Mouse (Mus musculus): ENCODE data around the gene Rab5b. TPM values are rescaled to one million over a fixed set of nuclear protein-coding genes. Genes with fewer than 3 reads are reported as not detected.
"Not testable (repeated sequence)": the region's sequence is repeated elsewhere in the genome, so short reads cannot be mapped to it uniquely, and the experiment has no call there.

Rab5b gene
- polyA plus RNA-seq, 1 experiment from 2014 or later = 71.8 TPM

- Histone ChIP-seq H3K36me3 (ENCODE audit: insufficient read depth, low read length) (no peaks in the 10 kb centered on the region), H3K27ac (ENCODE audit: low read length) (no peak overlapping the region), H3K9ac (replicated peaks; ENCODE audit: low read depth) (no peak overlapping the region), H3K4me1 (ENCODE audit: insufficient read depth, low read depth, low read length) (no peaks in the 10 kb centered on the region), H3K27me3 (replicated peaks; ENCODE audit: insufficient read depth, low read length) (0 out of 2 replicates have a peak, but pooled peaks cover 3% of the 10 kb centered on the region), H3K4me3 (ENCODE audit: low read depth, low read length) (no peak overlapping the region), H3K4me2 (replicated peaks; ENCODE audit: low read depth, low read length) (no peak overlapping the region), H3K9me3 (ENCODE audit: low read length) (no peaks in the 10 kb centered on the region)
- DNase-seq (ENCODE audit: low spot score) = peak; percentile 57
- ATAC-seq = peak; percentile 40
- TF ChIP-seq EP300 (IDR thresholded peaks at IDR 0.05) (peak; percentile 51; the same call in 1 of the 2 replicates), CTCF (IDR thresholded peaks at IDR 0.05) (no peak)
- WGBS = 52% methylated on average over 7 of the region's 7 CpGs
Observed at GRCm38 (mm10) chr10:128641871-128642270, 54.2 kb downstream of the Rab5b start.

GRCm38 (mm10) chr10:128640891-128641290 is 55.2 kb downstream of the Rab5b start:
- no peak for ATAC-seq
- WGBS = 93% methylated on average over 15 of the region's 15 CpGs
- no peak overlapping the region for H3K9ac ChIP-seq (replicated peaks; ENCODE audit: low read depth)
- no peak for TF ChIP-seq CTCF (IDR thresholded peaks at IDR 0.05)
- TF ChIP-seq EP300 (IDR thresholded peaks at IDR 0.05) = no peak
- H3K4me2 ChIP-seq (replicated peaks; ENCODE audit: low read depth, low read length) = no peak overlapping the region
- 0 out of 2 replicates have a peak, but pooled peaks cover 3% of the 10 kb centered on the region for H3K27me3 ChIP-seq (replicated peaks; ENCODE audit: insufficient read depth, low read length)
- H3K4me1 ChIP-seq (ENCODE audit: insufficient read depth, low read depth, low read length) = no peaks in the 10 kb centered on the region
- H3K27ac ChIP-seq (ENCODE audit: low read length) = no peak overlapping the region
- no peak overlapping the region for H3K4me3 ChIP-seq (ENCODE audit: low read depth, low read length)
- no peak for DNase-seq (ENCODE audit: low spot score)
- no peaks in the 10 kb centered on the region for H3K36me3 ChIP-seq (ENCODE audit: insufficient read depth, low read length)
- H3K9me3 ChIP-seq (ENCODE audit: low read length) = no peaks in the 10 kb centered on the region

GRCm38 (mm10) chr10:128639999-128640398 is 56.1 kb downstream of the Rab5b start:
- Histone ChIP-seq H3K4me3 (ENCODE audit: low read depth, low read length) (no peak overlapping the region), H3K36me3 (ENCODE audit: insufficient read depth, low read length) (no peaks in the 10 kb centered on the region), H3K9me3 (ENCODE audit: low read length) (no peaks in the 10 kb centered on the region), H3K4me1 (ENCODE audit: insufficient read depth, low read depth, low read length) (no peaks in the 10 kb centered on the region), H3K27ac (ENCODE audit: low read length) (no peak overlapping the region), H3K9ac (replicated peaks; ENCODE audit: low read depth) (no peak overlapping the region), H3K27me3 (replicated peaks; ENCODE audit: insufficient read depth, low read length) (0 out of 2 replicates have a peak, but pooled peaks cover 3% of the 10 kb centered on the region), H3K4me2 (replicated peaks; ENCODE audit: low read depth, low read length) (no peak overlapping the region)
- peak; percentile 36 for DNase-seq (ENCODE audit: low spot score)
- TF ChIP-seq CTCF (IDR thresholded peaks at IDR 0.05) (no peak), EP300 (IDR thresholded peaks at IDR 0.05) (no peak)
- 72% methylated on average over 14 of the region's 14 CpGs for WGBS
- ATAC-seq = peak; percentile 80

- no peaks in the 10 kb centered on the region for H3K27me3 ChIP-seq (replicated peaks; ENCODE audit: insufficient read depth, low read length)
- TF ChIP-seq EP300 (IDR thresholded peaks at IDR 0.05) = no peak
- no peak for TF ChIP-seq CTCF (IDR thresholded peaks at IDR 0.05)
- no peak overlapping the region for H3K27ac ChIP-seq (ENCODE audit: low read length)
- no peak overlapping the region for H3K4me2 ChIP-seq (replicated peaks; ENCODE audit: low read depth, low read length)
- ATAC-seq (no peak), DNase-seq (ENCODE audit: low spot score) (no peak)
- H3K9me3 ChIP-seq (ENCODE audit: low read length) = no peaks in the 10 kb centered on the region
- no peaks in the 10 kb centered on the region for H3K36me3 ChIP-seq (ENCODE audit: insufficient read depth, low read length)
- no peaks in the 10 kb centered on the region for H3K4me1 ChIP-seq (ENCODE audit: insufficient read depth, low read depth, low read length)
- H3K9ac ChIP-seq (replicated peaks; ENCODE audit: low read depth) = no peak overlapping the region
- H3K4me3 ChIP-seq (ENCODE audit: low read depth, low read length) = no peak overlapping the region
- 29% methylated on average over 11 of the region's 11 CpGs for WGBS
Observed at GRCm38 (mm10) chr10:128637011-128637410, 59.1 kb downstream of the Rab5b start.

- WGBS = 58% methylated on average over 6 of the region's 6 CpGs
- H3K4me2 ChIP-seq (replicated peaks; ENCODE audit: low read depth, low read length) = no peak overlapping the region
Observed at GRCm38 (mm10) chr10:128636561-128636960, 59.5 kb downstream of the Rab5b start.

GRCm38 (mm10) chr10:128635697-128636096 is 60.4 kb downstream of the Rab5b start:
- no peak for ATAC-seq
- WGBS = 87% methylated on average over 13 of the region's 13 CpGs
- H3K4me1 ChIP-seq (ENCODE audit: insufficient read depth, low read depth, low read length) = no peaks in the 10 kb centered on the region

More at GRCm38 (mm10) chr10:128636561-128636960, 59.5 kb downstream of the Rab5b start:
- Histone ChIP-seq H3K36me3 (ENCODE audit: insufficient read depth, low read length) (no peaks in the 10 kb centered on the region), H3K9ac (replicated peaks; ENCODE audit: low read depth) (no peak overlapping the region), H3K4me1 (ENCODE audit: insufficient read depth, low read depth, low read length) (no peaks in the 10 kb centered on the region), H3K9me3 (ENCODE audit: low read length) (no peaks in the 10 kb centered on the region), H3K27me3 (replicated peaks; ENCODE audit: insufficient read depth, low read length) (no peaks in the 10 kb centered on the region), H3K27ac (ENCODE audit: low read length) (no peak overlapping the region), H3K4me3 (ENCODE audit: low read depth, low read length) (no peak overlapping the region)
- TF ChIP-seq CTCF (IDR thresholded peaks at IDR 0.05) (no peak), EP300 (IDR thresholded peaks at IDR 0.05) (no peak)
- ATAC-seq (no peak), DNase-seq (ENCODE audit: low spot score) (no peak)

GRCm38 (mm10) chr10:128631571-128631970 is 64.5 kb downstream of the Rab5b start:
- Histone ChIP-seq H3K27me3 (replicated peaks; ENCODE audit: insufficient read depth, low read length) (no peaks in the 10 kb centered on the region), H3K9ac (replicated peaks; ENCODE audit: low read depth) (no peak overlapping the region), H3K4me2 (replicated peaks; ENCODE audit: low read depth, low read length) (no peak overlapping the region), H3K27ac (ENCODE audit: low read length) (no peak overlapping the region), H3K9me3 (ENCODE audit: low read length) (no peaks in the 10 kb centered on the region), H3K36me3 (ENCODE audit: insufficient read depth, low read length) (no peaks in the 10 kb centered on the region), H3K4me3 (ENCODE audit: low read depth, low read length) (no peak overlapping the region), H3K4me1 (ENCODE audit: insufficient read depth, low read depth, low read length) (no peaks in the 10 kb centered on the region)
- DNase-seq (ENCODE audit: low spot score) (no peak), ATAC-seq (no peak)
- TF ChIP-seq CTCF (IDR thresholded peaks at IDR 0.05) = no peak
- no peak for TF ChIP-seq EP300 (IDR thresholded peaks at IDR 0.05)
- 13% methylated on average over 6 of the region's 6 CpGs for WGBS

More at GRCm38 (mm10) chr10:128635697-128636096, 60.4 kb downstream of the Rab5b start:
- no peak overlapping the region for H3K9ac ChIP-seq (replicated peaks; ENCODE audit: low read depth)
- no peak overlapping the region for H3K4me3 ChIP-seq (ENCODE audit: low read depth, low read length)
- H3K36me3 ChIP-seq (ENCODE audit: insufficient read depth, low read length) = no peaks in the 10 kb centered on the region
- no peak overlapping the region for H3K27ac ChIP-seq (ENCODE audit: low read length)
- no peak overlapping the region for H3K4me2 ChIP-seq (replicated peaks; ENCODE audit: low read depth, low read length)
- no peaks in the 10 kb centered on the region for H3K9me3 ChIP-seq (ENCODE audit: low read length)
- TF ChIP-seq EP300 (IDR thresholded peaks at IDR 0.05) = no peak
- no peak for TF ChIP-seq CTCF (IDR thresholded peaks at IDR 0.05)
- DNase-seq (ENCODE audit: low spot score) = no peak
- no peaks in the 10 kb centered on the region for H3K27me3 ChIP-seq (replicated peaks; ENCODE audit: insufficient read depth, low read length)

- H3K27ac ChIP-seq (ENCODE audit: low read length); DNase-seq (ENCODE audit: low spot score); H3K4me3 ChIP-seq (ENCODE audit: low read depth, low read length); ATAC-seq; H3K4me2 ChIP-seq (replicated peaks; ENCODE audit: low read depth, low read length); H3K4me1 ChIP-seq (ENCODE audit: insufficient read depth, low read depth, low read length); H3K9me3 ChIP-seq (ENCODE audit: low read length); H3K9ac ChIP-seq (replicated peaks; ENCODE audit: low read depth); H3K27me3 ChIP-seq (replicated peaks; ENCODE audit: insufficient read depth, low read length); H3K36me3 ChIP-seq (ENCODE audit: insufficient read depth, low read length): not testable (repeated sequence)
- 82% methylated on average over 5 of the region's 5 CpGs for WGBS
Observed at GRCm38 (mm10) chr10:128630306-128630705, 65.8 kb downstream of the Rab5b start.

All from lung, postnatal 0 days (tissue).